Mouse (Mus musculus) heart, embryonic 14.5 days (tissue): ENCODE data around the gene Icam4. TPM values are rescaled to one million over a fixed set of nuclear protein-coding genes. Genes with fewer than 3 reads are reported as not detected.

Source experiments
- ATAC-seq: fragments of 200-750 bp; cut with Nextera tagmentation; 2 replicates; pipeline ENCODE4 v1.8.0; 2017; ENCODE audit warnings: low read depth, moderate TSS enrichment; ENCODE audit not compliant: insufficient number of reproducible peaks, insufficient read depth, low FRiP score
- H3K27ac ChIP-seq, 2 experiments: fragments of 200-500 bp in 1 of 2; fragments of 300-500 bp in 1 of 2; sonication (generic) in 1 of 2; replicated peaks in 1 of 2; 2 replicates each; pipeline ENCODE4 v1.5.1; 2012 to 2014; ENCODE audit warnings: low read depth in 2 of 2, low read length in 2 of 2, control low read depth in 1 of 2, mild to moderate bottlenecking in 1 of 2, mixed read lengths in 1 of 2; ENCODE audit not compliant: control insufficient read depth in 1 of 2, insufficient read depth in 1 of 2
- H3K27me3 ChIP-seq: fragments of 300-500 bp; sonication (generic); 2 replicates; pipeline ENCODE4 v1.6.1; 2014; ENCODE audit warnings: mild to moderate bottlenecking, low read length, control low read depth; ENCODE audit not compliant: control insufficient read depth, insufficient read depth
- H3K36me3 ChIP-seq: fragments of 300-500 bp; sonication (generic); 2 replicates; pipeline ENCODE4 v1.6.1; 2014; ENCODE audit warnings: mild to moderate bottlenecking, control low read depth, low read length, mixed read lengths; ENCODE audit not compliant: control insufficient read depth, insufficient read depth
- H3K4me1 ChIP-seq, 2 experiments: fragments of 200-500 bp in 1 of 2; fragments of 300-500 bp in 1 of 2; sonication (generic) in 1 of 2; 2 replicates each; pipeline ENCODE4 v1.6.1; 2012 to 2014; ENCODE audit warnings: low read length in 2 of 2, control low read depth in 1 of 2, mixed read lengths in 1 of 2; ENCODE audit not compliant: control insufficient read depth in 2 of 2, insufficient read depth in 2 of 2
- H3K4me2 ChIP-seq: fragments of 300-500 bp; sonication (generic); 2 replicates; pipeline ENCODE4 v1.6.1; 2014; ENCODE audit warnings: mild to moderate bottlenecking, low read length
- H3K4me3 ChIP-seq, 2 experiments: fragments of 200-500 bp in 1 of 2; fragments of 300-500 bp in 1 of 2; sonication (generic) in 1 of 2; 2 replicates each; pipeline ENCODE4 v1.5.1; 2012 to 2014; ENCODE audit warnings: low read length in 2 of 2, mild to moderate bottlenecking in 2 of 2, control low read depth in 1 of 2, low read depth in 1 of 2, moderate library complexity in 1 of 2; ENCODE audit not compliant: control insufficient read depth in 1 of 2, insufficient read depth in 1 of 2
- H3K9ac ChIP-seq: fragments of 300-500 bp; sonication (generic); 2 replicates; pipeline ENCODE4 v1.6.1; 2014; ENCODE audit warnings: mild to moderate bottlenecking, low read length
- H3K9me3 ChIP-seq: fragments of 300-500 bp; sonication (generic); 2 replicates; pipeline ENCODE4 v1.6.1; 2016; ENCODE audit warnings: low read length, control low read depth; ENCODE audit not compliant: control insufficient read depth
- WGBS: fragments of 180-500 bp; shearing (Covaris S2); extraction: QIAGEN DNeasy Blood & Tissue Kit; methylation state at CpG from one replicate; pipeline ENCODE4 v1.1.7; 2014; 5-methylcytosine and 5-hydroxymethylcytosine counted together
- polyA plus RNA-seq: library from polyadenylated mRNA; unstranded; fragments of >200 nt; fragmentation: Nextera tagmentation; extraction: Ambion mirVana; gene quantifications from 2 replicates; pipeline ENCODE4 v1.2.1, GENCODE M21; 2014

Gene Icam4
- polyA plus RNA-seq, 1 experiment from 2014 or later: 1.3 TPM

DNA sequence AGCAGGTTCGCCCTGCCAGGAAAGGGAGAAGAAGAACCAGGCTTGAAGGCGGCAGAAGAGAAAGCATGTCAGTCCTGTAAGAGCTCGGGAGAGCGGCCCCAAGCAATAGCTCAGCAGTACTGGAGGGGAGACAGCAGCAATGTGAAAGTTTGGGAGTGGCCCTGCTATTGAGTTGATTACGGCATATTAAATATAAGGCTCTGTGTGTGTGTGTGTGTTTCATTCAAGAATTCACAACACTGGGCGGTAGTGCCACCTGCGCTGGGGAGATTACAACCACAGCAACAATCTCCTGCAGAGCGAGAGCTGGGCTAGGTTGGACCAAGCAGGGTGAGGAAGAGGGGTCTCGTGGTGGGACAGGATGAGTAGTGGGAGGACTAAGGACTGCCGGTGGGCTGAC lies 22.4 kb downstream of the Icam4 start:
- Histone ChIP-seq H3K9ac (no peak overlapping the region), H3K4me1 (no peaks in the 10 kb centered on the region), H3K4me3 (no peak overlapping the region), H3K9me3 (no peaks in the 10 kb centered on the region), H3K4me2 (no peak overlapping the region), H3K27ac (no peak overlapping the region), H3K27me3 (no peaks in the 10 kb centered on the region), H3K36me3 (no peaks in the 10 kb centered on the region)
- WGBS: 54% methylated on average over 10 of the region's 10 CpGs
- no peak for ATAC-seq

DNA sequence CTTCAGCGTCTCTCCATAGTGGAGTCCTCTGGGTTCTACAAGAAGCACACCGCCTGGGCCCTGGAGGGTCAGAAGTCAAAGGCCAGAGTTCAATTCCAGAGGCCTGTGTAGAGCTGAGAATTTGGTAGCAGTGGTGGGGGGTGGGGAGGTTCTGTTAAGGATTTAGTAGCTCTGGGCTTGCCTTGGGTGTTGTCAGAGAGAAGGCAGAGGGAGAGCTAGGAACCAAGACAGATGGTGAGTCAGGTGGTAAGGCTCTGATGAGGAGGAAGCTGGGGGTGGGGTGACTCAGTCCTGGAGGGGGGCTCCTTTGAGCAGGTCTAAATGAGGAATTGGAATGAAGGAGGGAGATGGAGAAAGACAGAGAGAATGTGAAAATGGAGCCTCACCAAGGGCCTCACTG lies 33.8 kb downstream of the Icam4 start:
- Histone ChIP-seq H3K9me3 (no peaks in the 10 kb centered on the region), H3K36me3 (peaks cover 42% of the 10 kb centered on the region), H3K27ac (no peak overlapping the region), H3K4me1 (no peaks in the 10 kb centered on the region), H3K27me3 (no peaks in the 10 kb centered on the region), H3K4me3 (no peak overlapping the region), H3K9ac (no peak overlapping the region), H3K4me2 (no peak overlapping the region)
- ATAC-seq: no peak
- 94% methylated on average over 2 of the region's 2 CpGs for WGBS

DNA sequence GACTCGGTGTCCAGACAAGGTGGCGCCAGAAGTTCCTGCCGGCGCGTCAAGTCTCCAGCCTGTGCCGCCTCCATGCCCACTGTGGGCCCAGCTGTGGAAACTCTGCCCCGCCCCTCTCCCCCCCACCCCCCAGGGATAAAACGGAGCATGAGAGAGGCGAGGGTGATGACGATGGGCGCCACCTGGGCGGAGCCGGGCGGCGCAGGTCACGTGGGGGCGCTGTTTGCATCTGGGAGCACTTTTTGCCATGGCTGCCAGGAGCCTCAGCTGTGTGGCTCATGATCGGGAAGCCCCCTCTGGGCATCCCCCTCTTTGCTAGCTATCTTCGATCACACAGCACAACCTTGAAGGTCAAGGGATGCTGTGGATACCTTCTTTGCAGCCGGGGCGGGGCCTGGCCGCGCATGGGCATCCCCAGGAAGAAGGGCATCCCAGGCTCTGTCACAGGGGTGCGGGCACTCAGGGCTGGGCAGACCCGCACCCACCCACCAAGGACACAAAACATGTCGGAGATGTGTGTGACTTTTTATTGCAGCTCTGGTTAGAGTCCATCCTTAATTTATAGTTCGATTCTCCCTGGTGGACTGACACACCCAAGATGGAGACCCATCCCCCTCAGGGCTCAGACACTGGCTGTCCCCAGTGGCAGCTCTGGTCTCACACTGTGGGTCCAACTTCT lies 38.0 kb downstream of the Icam4 start, which contains the start of gene Zglp1:
Zglp1 (minus strand) TSS at position 88 of the 679 bp plus-strand sequence.
- no peak for ATAC-seq
- Histone ChIP-seq H3K27ac (no peak within 1 kb of the TSS), H3K36me3 (peaks cover 59% of the 10 kb centered on the region), H3K9ac (no peak within 1 kb of the TSS), H3K4me2 (no peak within 1 kb of the TSS), H3K9me3 (no peaks in the 10 kb centered on the region), H3K27me3 (no peaks in the 10 kb centered on the region), H3K4me3 (no peak within 1 kb of the TSS), H3K4me1 (no peaks in the 10 kb centered on the region)
- WGBS: 81% methylated on average over 27 of the region's 27 CpGs

DNA sequence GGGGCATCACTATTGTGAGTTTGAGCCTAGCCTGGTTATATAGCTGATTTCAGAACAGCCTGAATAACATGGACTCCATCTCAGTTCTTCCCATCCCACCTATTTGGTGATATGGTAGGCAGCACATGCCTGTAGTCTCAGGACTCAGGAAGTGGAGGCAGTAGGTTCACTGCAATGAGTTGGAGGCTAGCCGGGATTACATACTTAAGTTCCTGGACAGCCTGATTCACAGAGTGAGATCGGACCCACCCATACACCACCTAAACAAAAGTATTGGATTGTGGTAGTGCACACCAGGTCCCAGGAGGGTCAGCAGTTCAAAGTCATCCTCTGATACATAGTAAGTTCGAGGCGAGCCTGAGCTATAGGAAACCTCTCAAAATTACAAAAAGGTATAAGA lies 43.5 kb downstream of the Icam4 start:
- Histone ChIP-seq H3K4me1 (peaks cover 0 to 12% of the 10 kb centered on the region in 2 experiments; a peak in 2 of 4 replicates), H3K9me3 (no peaks in the 10 kb centered on the region), H3K4me2 (peak overlapping the region; percentile 90), H3K27ac (peak overlapping the region in 1 of 2 experiments; percentile 46; a peak in 2 of 4 replicates), H3K36me3 (peaks cover 56% of the 10 kb centered on the region), H3K9ac (peak overlapping the region; percentile 90), H3K4me3 (peak overlapping the region; percentile 68 to 85), H3K27me3 (no peaks in the 10 kb centered on the region)
- 8% methylated on average over 4 of the region's 4 CpGs for WGBS
- no peak for ATAC-seq

DNA sequence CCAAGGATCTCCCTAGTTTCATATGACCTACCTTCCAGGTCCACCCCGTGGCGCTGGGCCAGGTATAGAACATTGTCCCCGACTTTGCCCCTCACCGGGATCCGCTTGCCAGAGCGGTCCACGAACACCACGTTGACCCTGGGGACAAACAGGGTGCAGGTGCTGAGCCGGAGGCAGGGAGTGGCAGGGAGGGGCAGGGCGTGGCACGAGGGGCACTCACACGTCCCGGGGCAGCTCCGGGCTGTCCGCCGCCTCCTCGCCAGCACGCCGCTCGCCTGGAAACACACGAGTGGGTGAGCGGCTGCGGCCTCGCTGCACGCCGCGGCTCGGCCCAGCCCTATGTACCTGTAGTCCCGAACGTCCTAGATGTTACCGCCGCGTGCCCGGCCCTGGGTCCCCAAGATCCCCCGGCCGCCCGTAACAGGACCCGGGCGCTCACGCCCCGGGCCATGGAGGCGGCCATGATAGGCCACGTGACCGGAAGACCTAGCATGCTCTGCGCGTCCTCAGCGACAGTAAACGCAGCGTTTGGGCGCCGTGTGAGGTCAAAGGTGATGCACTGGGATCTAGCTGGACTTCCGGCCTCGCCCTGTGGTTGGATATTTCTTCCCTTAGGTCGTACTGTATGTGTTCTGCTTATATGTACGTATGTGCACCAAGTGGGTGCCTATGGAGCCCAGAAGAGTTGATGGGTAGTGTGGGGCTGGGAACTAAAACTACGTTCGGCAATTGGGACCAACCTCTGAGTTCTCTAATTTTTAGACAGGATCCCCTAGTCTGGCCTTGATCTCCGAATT lies 44.1 kb downstream of the Icam4 start, which contains the start of the genes Gm49373 and Fdx1l:
Gm49373 (minus strand) TSS at position 53 of the 797 bp plus-strand sequence.
Fdx1l (minus strand) TSS at position 571 of the 797 bp plus-strand sequence.
- Histone ChIP-seq H3K4me1 (peaks cover 0 to 12% of the 10 kb centered on the region in 2 experiments; a peak in 2 of 4 replicates), H3K36me3 (peaks cover 56% of the 10 kb centered on the region), H3K27me3 (no peaks in the 10 kb centered on the region), H3K9ac (peak within 1 kb of the TSS; percentile 90), H3K4me3 (peak within 1 kb of the TSS; percentile 68 to 85), H3K9me3 (no peaks in the 10 kb centered on the region), H3K4me2 (peak within 1 kb of the TSS; percentile 90), H3K27ac (peak within 1 kb of the TSS; percentile 46 to 52)
- 2% methylated on average over 58 of the region's 58 CpGs for whole genome bisulfite sequencing
- peak; percentile 84 for ATAC-seq

DNA sequence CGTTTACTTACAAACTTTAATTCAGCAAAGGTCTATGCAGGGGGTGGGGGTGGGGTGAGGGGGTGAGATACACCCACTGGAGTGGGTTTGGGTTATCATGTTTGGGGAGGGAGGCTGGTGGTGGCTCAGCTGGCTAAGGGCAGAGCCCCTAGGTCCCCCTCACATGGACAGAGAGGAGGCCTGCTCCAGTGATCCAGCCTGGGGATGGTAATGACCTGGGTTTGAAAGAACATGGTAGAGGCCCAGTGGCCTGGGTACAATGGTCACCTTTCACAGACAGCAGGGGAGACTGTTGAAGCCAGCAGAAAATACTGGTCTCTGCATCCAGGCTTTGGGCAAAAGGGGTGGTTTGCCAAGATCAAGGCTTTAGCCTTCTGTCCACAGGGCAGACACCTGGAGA lies 45.0 kb downstream of the Icam4 start:
- peaks cover 0 to 12% of the 10 kb centered on the region in 2 experiments; a peak in 2 of 4 replicates for H3K4me1 ChIP-seq

DNA sequence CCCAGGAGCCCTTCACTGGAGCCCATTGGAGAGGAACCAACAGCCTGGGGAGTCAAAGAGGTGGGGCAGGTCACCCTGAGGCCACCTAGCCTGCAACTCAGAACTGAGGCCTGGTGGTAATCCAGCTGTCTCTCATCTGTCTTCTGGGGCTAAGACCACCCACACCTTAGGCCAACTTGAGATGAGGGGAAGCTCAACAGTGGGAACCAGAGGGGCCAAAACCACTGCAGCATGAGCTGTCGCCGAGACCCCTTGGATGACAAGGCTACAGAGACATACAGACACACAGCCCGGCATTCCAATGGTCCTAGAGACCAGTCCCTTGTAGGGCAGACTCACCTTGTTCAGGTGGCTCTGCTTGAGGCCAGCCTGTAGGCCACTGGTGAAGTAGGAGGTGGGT lies 46.5 kb downstream of the Icam4 start:
- no peak overlapping the region for H3K4me2 ChIP-seq
- no peak overlapping the region for H3K4me3 ChIP-seq
- H3K9ac ChIP-seq: no peak overlapping the region
- ATAC-seq: no peak
- 72% methylated on average over 3 of the region's 3 CpGs for WGBS
- peaks cover 0 to 12% of the 10 kb centered on the region in 2 experiments; a peak in 2 of 4 replicates for H3K4me1 ChIP-seq
- no peak overlapping the region for H3K27ac ChIP-seq
- no peaks in the 10 kb centered on the region for H3K9me3 ChIP-seq
- H3K36me3 ChIP-seq: peaks cover 72% of the 10 kb centered on the region
- no peaks in the 10 kb centered on the region for H3K27me3 ChIP-seq

More for the DNA sequence above, 45.0 kb downstream of the Icam4 start:
- Histone ChIP-seq H3K4me3 (no peak overlapping the region), H3K4me2 (no peak overlapping the region), H3K9ac (no peak overlapping the region), H3K27me3 (no peaks in the 10 kb centered on the region), H3K36me3 (peaks cover 66% of the 10 kb centered on the region), H3K9me3 (no peaks in the 10 kb centered on the region), H3K27ac (peak overlapping the region in 1 of 2 experiments; percentile 46; a peak in 1 of 4 replicates)
- no peak for ATAC-seq
- WGBS: 83% methylated on average over 1 of the region's 1 CpGs
